In genomic region chr10:82986251-82986992, GRCm38 (mm10) we compare ENCODE assay signal across 7 mouse cellular contexts. TPM values are rescaled to one million over a fixed set of nuclear protein-coding genes. Genes with fewer than 3 reads are reported as not detected.
DNase-seq lines count a peak whose midpoint lies in the region; ATAC-seq and TF ChIP-seq lines count a peak whose summit lies in the region.

No protein-coding gene starts in this region.

- no peaks in the 10 kb centered on the region for H3K36me3 ChIP-seq in heart, embryonic 15.5 days
- H3K36me3 ChIP-seq in liver, adult 2 months (ENCODE audit: control insufficient read depth, insufficient read depth, low read length) = no peaks in the 10 kb centered on the region

- ATAC-seq in heart, embryonic 15.5 days (replicated peaks; ENCODE audit: insufficient number of reproducible peaks, insufficient read depth, low FRiP score, low read depth) = no peak

- peaks cover 22% of the 10 kb centered on the region for H3K27me3 ChIP-seq in heart, embryonic 15.5 days
- peaks cover 20% of the 10 kb centered on the region for H3K27me3 ChIP-seq in liver, adult 2 months (ENCODE audit: control insufficient read depth, insufficient read depth, low read length)

- peak overlapping the region; percentile 98 for H3K4me2 ChIP-seq in heart, embryonic 15.5 days

- 6% methylated on average over 21 of the region's 21 CpGs for WGBS in heart, embryonic 15.5 days
- 13% methylated on average over 21 of the region's 21 CpGs for WGBS in liver, adult 2 months

- peak overlapping the region; percentile 94 for H3K4me3 ChIP-seq in brown adipose tissue, adult 24 weeks (ENCODE audit: insufficient read depth, low read depth, low read length)
- peak overlapping the region; percentile 88 for H3K4me3 ChIP-seq in heart, embryonic 15.5 days
- peak overlapping the region; percentile 53; the same call in 1 of the 2 replicates for H3K4me3 ChIP-seq in liver, adult 2 months (ENCODE audit: insufficient read depth, low read depth, low read length)

- H3K9ac ChIP-seq in heart, embryonic 15.5 days = peak overlapping the region; percentile 81
- no peak overlapping the region for H3K9ac ChIP-seq in liver, adult 2 months (ENCODE audit: low read depth, low read length)

- H3K27ac ChIP-seq in brown adipose tissue, adult 24 weeks (replicated peaks; ENCODE audit: low read depth, low read length) = peak overlapping the region; percentile 73
- peak overlapping the region; percentile 87 for H3K27ac ChIP-seq in heart, embryonic 15.5 days
- H3K27ac ChIP-seq in liver, adult 2 months (replicated peaks; ENCODE audit: insufficient read depth, low read depth, low read length) = no peak overlapping the region

- no peak for TF ChIP-seq POLR2A in liver, adult 2 months (IDR thresholded peaks at IDR 0.05; ENCODE audit: extremely low read depth, insufficient read depth, low read length)

- DNase-seq in spleen, adult 18-20 months = peak; percentile 21 to 34
- DNase-seq in spleen, adult 12 weeks (ENCODE audit: low spot score) = no peak
- DNase-seq in liver, adult 2 months (ENCODE audit: extremely low read depth, low read depth, low spot score) = no peak
- DNase-seq in retina, postnatal 1 day = peak; percentile 55
- no peak for DNase-seq in frontal cortex, postnatal 36 days (ENCODE audit: low spot score in 2 of 2)

- no peaks in the 10 kb centered on the region for H3K9me3 ChIP-seq in heart, embryonic 15.5 days (replicated peaks)

- no peak for TF ChIP-seq CTCF in liver, adult 2 months (IDR thresholded peaks at IDR 0.05; ENCODE audit: low read depth, low read length)

- peaks cover 21% of the 10 kb centered on the region for H3K4me1 ChIP-seq in brown adipose tissue, adult 24 weeks (ENCODE audit: control insufficient read depth, insufficient read depth, insufficient read length, low read length)
- peaks cover 46% of the 10 kb centered on the region for H3K4me1 ChIP-seq in heart, embryonic 15.5 days (replicated peaks)
- H3K4me1 ChIP-seq in liver, adult 2 months (ENCODE audit: control insufficient read depth, insufficient read depth, low read length) = peaks cover 3% of the 10 kb centered on the region; the same call in 1 of the 2 replicates

- H3K79me2 ChIP-seq in liver, adult 2 months (ENCODE audit: control insufficient read depth, insufficient read depth, low read length) = no peaks in the 10 kb centered on the region

RNA-seq across cellular contexts. Expression of gene Chst11, which starts 1.1 kb away (rescaled TPM):
- polyA plus RNA-seq in brown adipose tissue, adult 24 weeks (2012; ENCODE audit: insufficient read depth, insufficient read length, missing spikeins) = 5.9 and 10.1 TPM in 2 replicates
- polyA plus RNA-seq in heart, embryonic 15.5 days (2015; fragmentation: Nextera tagmentation; extraction: Ambion mirVana) = 2.0 and 2.1 TPM in 2 replicates
- 0.09 and 0.34 TPM in 2 replicates for total RNA-seq in liver, adult 2 months (2014; rRNA removed)
- polyA plus RNA-seq in liver, adult 2 months (2012; rRNA removed) = 0.15 and 0.16 TPM in 2 replicates

Comparison
In these comparisons a context has a peak if more than half of its experiments do, and no peak if none do; other contexts are left out.
1. DNase-seq: peak in spleen, adult 18-20 months (2 of 2) and retina, postnatal 1 day (single experiment); none in spleen, adult 12 weeks (single experiment), liver, adult 2 months (single experiment) and frontal cortex, postnatal 36 days (0 of 2).
2. Peak in every context shown above with its lines, with median percentiles within 50 percentile points of each other: H3K4me3 ChIP-seq.